Mouse (Mus musculus) ES-E14 (cell line): ENCODE results near the gene Fam168a. TPM values are rescaled to one million over a fixed set of nuclear protein-coding genes. Genes with fewer than 3 reads are reported as not detected.
"Not testable (repeated sequence)": the region's sequence is repeated elsewhere in the genome, so short reads cannot be mapped to it uniquely, and the experiment has no call there.

ENCODE experiments used
- DNase-seq: peaks from one replicate; pipeline ENCODE4 v3.0.0-alpha.2; 2013; ENCODE audit warnings: low read depth, low spot score
- H3K27ac ChIP-seq: 2 replicates; pipeline ENCODE4 v1.5.1; 2012; ENCODE audit warnings: low read depth, mild to moderate bottlenecking, low read length, moderate library complexity, mixed read lengths; ENCODE audit not compliant: poor library complexity, insufficient read depth, severe bottlenecking
- H3K36me3 ChIP-seq: 2 replicates; pipeline ENCODE4 v1.6.1; 2012; ENCODE audit warnings: mild to moderate bottlenecking, low read length, moderate library complexity, mixed read lengths; ENCODE audit not compliant: control insufficient read depth, poor library complexity, insufficient read depth, severe bottlenecking
- H3K4me1 ChIP-seq, 2 experiments: fragments of 150-350 bp in 1 of 2; sonication (generic) in 1 of 2; 2 replicates each; pipeline ENCODE4 v1.6.1; 2012; ENCODE audit warnings: low read length in 2 of 2, mild to moderate bottlenecking in 1 of 2, mixed read lengths in 1 of 2; ENCODE audit not compliant: control insufficient read depth in 2 of 2, insufficient read depth in 2 of 2, poor library complexity in 1 of 2
- H3K4me3 ChIP-seq, 2 experiments: fragments of 150-350 bp in 1 of 2; sonication (generic) in 1 of 2; 2 replicates each; pipeline ENCODE4 v1.5.1; 2012; ENCODE audit warnings: low read length in 2 of 2, low read depth in 1 of 2, mild to moderate bottlenecking in 1 of 2, mixed read lengths in 1 of 2; ENCODE audit not compliant: insufficient read depth in 1 of 2, poor library complexity in 1 of 2, severe bottlenecking in 1 of 2
- H3K9ac ChIP-seq: 2 replicates; pipeline ENCODE4 v1.6.1; 2012; ENCODE audit warnings: low read depth, mild to moderate bottlenecking, low read length, mixed read lengths; ENCODE audit not compliant: poor library complexity, insufficient read depth, severe bottlenecking
- H3K9me3 ChIP-seq: fragments of 150-350 bp; sonication (generic); 2 replicates; pipeline ENCODE4 v1.6.1; 2012; ENCODE audit warnings: low read depth, mild to moderate bottlenecking, low read length; ENCODE audit not compliant: control insufficient read depth, insufficient read depth
- CHD2 ChIP-seq: IDR thresholded peaks from 2 replicates; pipeline ENCODE4 v1.6.1; 2014; ENCODE audit warnings: mild to moderate bottlenecking, low read depth, low read length, inconsistent platforms
- HCFC1 ChIP-seq: IDR thresholded peaks from 2 replicates; pipeline ENCODE4 v1.6.1; 2012; ENCODE audit warnings: low read length, inconsistent platforms, borderline replicate concordance; ENCODE audit not compliant: insufficient read depth
- MAFK ChIP-seq: IDR thresholded peaks from 2 replicates; pipeline ENCODE4 v1.6.1; 2014; ENCODE audit warnings: mild to moderate bottlenecking, low read depth, low read length, inconsistent platforms; ENCODE audit not compliant: insufficient read depth
- ZC3H11A ChIP-seq: IDR thresholded peaks from 2 replicates; pipeline ENCODE4 v1.6.1; 2012; ENCODE audit warnings: low read depth, mild to moderate bottlenecking, inconsistent platforms, low read length, borderline replicate concordance
- ZNF384 ChIP-seq: IDR thresholded peaks from 2 replicates; pipeline ENCODE4 v1.6.1; 2012; ENCODE audit warnings: low read depth, low read length, inconsistent platforms
- in situ Hi-C, 2 experiments: fragments of 600-800 bp; cut with MboI; formaldehyde crosslinking; loops; one replicate each; pipeline ENCODE4 v1.15.1; 2025; ENCODE audit warnings: low sequenced_read_pairs in 2 of 2, inconsistent platforms in 1 of 2; ENCODE audit not compliant: unreplicated experiment in 2 of 2
- total RNA-seq: library from RNA; depleted of rRNA; stranded (reverse); fragments of 300-350 nt; gene quantifications from 2 replicates; pipeline ENCODE4 v1.2.3, GENCODE M21; 2012

The Fam168a gene
- total RNA-seq, 1 experiment, result 21.1 TPM

DNA sequence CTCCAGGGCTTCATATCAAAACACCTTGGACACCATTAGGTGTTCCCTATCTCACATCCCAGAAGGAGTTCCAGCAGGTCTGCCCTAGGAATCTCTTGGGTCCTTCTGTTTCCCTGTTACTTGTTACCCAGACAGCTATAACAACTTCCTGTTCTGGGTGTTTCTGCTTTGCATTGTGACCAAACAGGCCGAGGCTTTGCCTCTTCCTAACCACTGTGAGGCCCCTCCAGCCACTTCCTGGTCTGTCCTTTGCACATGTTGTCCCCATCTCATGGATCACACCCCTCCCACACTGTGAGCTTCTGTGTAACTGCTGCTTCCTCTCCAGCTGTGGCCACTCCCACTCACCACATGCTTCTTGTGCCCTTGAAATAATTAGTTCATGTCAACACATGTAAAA, 139.0 kb downstream of the Fam168a start:
- Histone ChIP-seq H3K9me3 (peaks cover 2% of the 10 kb centered on the region; the same call in 1 of the 2 replicates), H3K9ac (no peak overlapping the region), H3K27ac (no peak overlapping the region), H3K4me3 (no peak overlapping the region), H3K4me1 (0 out of 4 replicates have a peak, but pooled peaks cover 0 to 2% of the 10 kb centered on the region in 2 experiments), H3K36me3 (no peaks in the 10 kb centered on the region; the same call in 1 of the 2 replicates)
- in situ Hi-C loops, result no loop called here
- no peak for TF ChIP-seq ZNF384
- no peak for TF ChIP-seq ZC3H11A
- TF ChIP-seq MAFK, result no peak
- no peak for TF ChIP-seq CHD2
- TF ChIP-seq HCFC1, result no peak
- no peak for DNase-seq

DNA sequence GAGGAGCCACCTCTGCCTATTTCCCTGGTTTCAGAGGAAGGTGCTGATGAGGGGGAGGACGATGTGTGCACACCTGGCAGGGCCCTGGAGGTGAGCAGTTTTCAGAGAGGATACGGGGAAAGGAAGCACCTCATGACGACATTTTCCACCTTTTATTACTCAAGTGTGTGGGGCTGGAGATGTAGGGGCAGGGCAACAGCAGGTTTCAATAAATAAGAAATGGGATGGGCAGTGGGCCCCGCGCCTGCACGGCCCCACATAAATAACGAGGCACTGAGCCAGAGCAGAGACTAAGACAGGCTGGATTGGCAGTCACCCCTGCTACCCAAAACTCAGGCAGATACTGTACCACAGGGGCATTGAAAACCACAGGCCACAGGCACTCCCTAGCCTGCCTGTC, 139.6 kb downstream of the Fam168a start:
- DNase-seq, in situ Hi-C loops, H3K4me3 ChIP-seq, H3K9ac ChIP-seq, H3K9me3 ChIP-seq, H3K27ac ChIP-seq, H3K36me3 ChIP-seq, H3K4me1 ChIP-seq: not testable (repeated sequence)

DNA sequence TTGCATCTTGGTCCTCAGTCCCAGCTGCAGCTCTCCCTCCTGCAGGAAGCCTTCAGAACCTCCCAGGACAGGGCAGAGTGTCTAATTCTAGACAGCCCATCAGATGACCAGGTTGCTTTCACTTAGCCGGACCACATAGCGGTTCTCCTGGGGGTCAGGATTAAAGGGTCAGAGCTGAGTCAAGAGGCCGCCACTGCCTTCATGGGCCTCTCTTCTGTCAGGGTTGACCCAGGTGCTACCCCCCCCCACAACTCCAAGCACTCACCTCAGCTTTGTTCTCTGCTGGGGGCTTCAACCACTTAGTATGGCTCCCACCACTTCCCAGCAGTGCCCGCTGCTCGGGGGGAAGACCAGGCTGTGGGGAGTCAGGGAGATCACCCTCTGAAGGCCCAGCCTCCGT, 140.7 kb downstream of the Fam168a start:
- Histone ChIP-seq H3K36me3 (no peaks in the 10 kb centered on the region; the same call in 1 of the 2 replicates), H3K9ac (no peak overlapping the region), H3K27ac (no peak overlapping the region), H3K4me3 (no peak overlapping the region), H3K9me3 (peaks cover 2% of the 10 kb centered on the region; the same call in 1 of the 2 replicates), H3K4me1 (0 out of 4 replicates have a peak, but pooled peaks cover 0 to 2% of the 10 kb centered on the region in 2 experiments)
- TF ChIP-seq ZNF384, result no peak
- no peak for TF ChIP-seq HCFC1
- no peak for TF ChIP-seq CHD2
- TF ChIP-seq MAFK, result no peak
- TF ChIP-seq ZC3H11A, result no peak
- in situ Hi-C loops, result no loop called here
- DNase-seq, result no peak

DNA sequence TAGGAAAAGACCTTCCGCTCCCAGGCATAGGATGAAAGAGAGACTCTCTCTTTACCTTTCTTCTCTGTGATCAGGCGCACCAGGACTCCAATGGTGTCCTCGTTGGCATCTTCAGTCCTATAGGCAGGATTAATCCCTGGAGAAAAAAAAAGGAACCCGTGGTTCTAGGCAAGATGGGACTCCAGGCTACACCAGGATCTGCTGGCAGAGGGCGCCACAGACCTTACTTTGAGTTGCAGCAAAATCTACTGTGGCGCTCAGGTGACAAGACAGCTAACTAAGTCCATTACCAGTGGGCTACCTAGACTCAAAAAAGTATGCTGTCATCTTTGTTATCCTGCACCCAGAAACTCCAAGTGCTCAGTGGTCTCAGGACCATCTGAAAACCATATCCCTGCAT, 142.3 kb downstream of the Fam168a start:
- H3K36me3 ChIP-seq, result no peaks in the 10 kb centered on the region; the same call in 1 of the 2 replicates
- H3K9ac ChIP-seq, result no peak overlapping the region
- H3K4me3 ChIP-seq, result no peak overlapping the region
- peak; percentile 61 for DNase-seq
- in situ Hi-C loops, result no loop called here
- no peaks in the 10 kb centered on the region for H3K9me3 ChIP-seq
- no peak overlapping the region for H3K27ac ChIP-seq
- TF ChIP-seq ZNF384 (peak; percentile 74), ZC3H11A (peak; percentile 43; the same call in 1 of the 2 replicates), HCFC1 (no peak), MAFK (no peak), CHD2 (no peak)
- H3K4me1 ChIP-seq, result peaks cover 0 to 2% of the 10 kb centered on the region in 2 experiments; a peak in 1 of 4 replicates

DNA sequence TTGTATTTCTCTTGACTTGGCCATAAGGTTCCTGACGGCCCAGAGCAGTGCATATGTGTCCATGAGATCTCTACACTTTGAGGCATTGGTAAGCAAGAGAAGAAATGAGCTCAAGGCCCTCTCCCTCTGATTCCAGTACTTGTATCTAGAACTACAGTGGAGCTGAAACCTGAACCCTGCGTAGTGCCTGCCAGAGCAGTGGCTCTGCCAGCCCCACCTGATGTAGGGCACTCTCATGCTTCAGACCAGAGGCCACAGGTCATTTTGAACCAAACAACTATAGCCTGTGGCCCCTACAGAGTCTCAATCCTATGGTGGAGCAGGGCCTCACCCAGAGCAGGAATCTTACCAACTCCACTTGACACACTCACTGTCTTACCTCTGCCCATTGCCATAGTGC, 143.1 kb downstream of the Fam168a start:
- in situ Hi-C loops, result no loop called here
- TF ChIP-seq MAFK (no peak), CHD2 (no peak), ZNF384 (no peak), HCFC1 (no peak), ZC3H11A (no peak)
- no peak overlapping the region for H3K27ac ChIP-seq

More for the DNA sequence above, 143.1 kb downstream of the Fam168a start:
- DNase-seq, result no peak
- Histone ChIP-seq H3K9ac (no peak overlapping the region), H3K4me3 (no peak overlapping the region), H3K9me3 (no peaks in the 10 kb centered on the region), H3K4me1 (peaks cover 0 to 9% of the 10 kb centered on the region in 2 experiments; a peak in 1 of 4 replicates), H3K36me3 (no peaks in the 10 kb centered on the region; the same call in 1 of the 2 replicates)
